Mouse (Mus musculus) intestine, embryonic 15.5 days (tissue): ENCODE measurements around the gene Nans. TPM values are rescaled to one million over a fixed set of nuclear protein-coding genes. Genes with fewer than 3 reads are reported as not detected.
A peak's percentile ranks its signal among the peaks of the same experiment; 100 is the strongest.

Experiments
- ATAC-seq: fragments of 200-750 bp; cut with Nextera tagmentation; 2 replicates; pipeline ENCODE4 v1.8.0; 2017; ENCODE audit warnings: moderate TSS enrichment, moderate library complexity
- H3K27ac ChIP-seq: fragments of 300-500 bp; sonication (generic); 2 replicates; pipeline ENCODE4 v1.5.1; 2015; ENCODE audit warnings: mild to moderate bottlenecking, inconsistent platforms
- H3K27me3 ChIP-seq: fragments of 300-500 bp; sonication (generic); replicated peaks from 2 replicates; pipeline ENCODE4 v1.6.1; 2015; ENCODE audit warnings: inconsistent platforms
- H3K36me3 ChIP-seq: fragments of 300-500 bp; sonication (generic); 2 replicates; pipeline ENCODE4 v1.6.1; 2015; ENCODE audit warnings: inconsistent platforms
- H3K4me1 ChIP-seq: fragments of 300-500 bp; sonication (generic); replicated peaks from 2 replicates; pipeline ENCODE4 v1.6.1; 2015; ENCODE audit warnings: inconsistent platforms
- H3K4me2 ChIP-seq: fragments of 300-500 bp; sonication (generic); replicated peaks from 2 replicates; pipeline ENCODE4 v1.6.1; 2015; ENCODE audit warnings: mild to moderate bottlenecking, inconsistent platforms
- H3K4me3 ChIP-seq: fragments of 300-500 bp; sonication (generic); replicated peaks from 2 replicates; pipeline ENCODE4 v1.5.1; 2015; ENCODE audit warnings: inconsistent platforms
- H3K9ac ChIP-seq: fragments of 300-500 bp; sonication (generic); 2 replicates; pipeline ENCODE4 v1.6.1; 2015; ENCODE audit warnings: inconsistent platforms
- H3K9me3 ChIP-seq: fragments of 300-500 bp; sonication (generic); 2 replicates; pipeline ENCODE4 v1.6.1; 2016; ENCODE audit warnings: inconsistent platforms
- WGBS: fragments of 180-500 bp; shearing (Covaris S2); methylation state at CpG from one replicate; pipeline ENCODE4 v1.1.7; 2015; 5-methylcytosine and 5-hydroxymethylcytosine counted together
- polyA plus RNA-seq: library from polyadenylated mRNA; unstranded; fragments of >200 nt; fragmentation: Nextera tagmentation; extraction: Ambion mirVana; gene quantifications from 2 replicates; pipeline ENCODE4 v1.2.1, GENCODE M21; 2015

Gene Nans
- polyA plus RNA-seq, 1 experiment from 2014 or later = 102 TPM

- Histone ChIP-seq H3K4me1 (peaks cover 7% of the 10 kb centered on the region; the same call in 1 of the 2 replicates), H3K36me3 (peaks cover 16% of the 10 kb centered on the region), H3K4me3 (no peak overlapping the region), H3K9ac (no peak overlapping the region), H3K27ac (no peak overlapping the region), H3K9me3 (no peaks in the 10 kb centered on the region), H3K4me2 (no peak overlapping the region), H3K27me3 (no peaks in the 10 kb centered on the region)
- ATAC-seq = no peak
- WGBS = 95% methylated on average over 6 of the region's 6 CpGs
Measured at GRCm38 (mm10) chr4:46493071-46493470, 4.0 kb downstream of the Nans start.

- peak; percentile 82 for ATAC-seq
- Histone ChIP-seq H3K9me3 (no peaks in the 10 kb centered on the region), H3K27me3 (no peaks in the 10 kb centered on the region), H3K4me3 (no peak overlapping the region), H3K4me1 (peaks cover 3% of the 10 kb centered on the region; the same call in 1 of the 2 replicates), H3K4me2 (0 out of 2 replicates have a peak overlapping the region, but pooled peaks have one; percentile 6), H3K9ac (no peak overlapping the region; the same call in 1 of the 2 replicates), H3K36me3 (peaks cover 30% of the 10 kb centered on the region), H3K27ac (peak overlapping the region; percentile 75)
- 64% methylated on average over 12 of the region's 12 CpGs for WGBS
Measured at GRCm38 (mm10) chr4:46495543-46495942, 6.5 kb downstream of the Nans start.

- no peaks in the 10 kb centered on the region for H3K9me3 ChIP-seq
- ATAC-seq = peak; percentile 64
- H3K27me3 ChIP-seq = no peaks in the 10 kb centered on the region
- no peak overlapping the region for H3K27ac ChIP-seq
- peaks cover 3% of the 10 kb centered on the region; the same call in 1 of the 2 replicates for H3K4me1 ChIP-seq
- peaks cover 42% of the 10 kb centered on the region for H3K36me3 ChIP-seq
- WGBS = 39% methylated on average over 4 of the region's 4 CpGs
- no peak overlapping the region for H3K9ac ChIP-seq
- no peak overlapping the region for H3K4me2 ChIP-seq
- no peak overlapping the region for H3K4me3 ChIP-seq
Measured at GRCm38 (mm10) chr4:46497286-46497892, 8.3 kb downstream of the Nans start.

- peaks cover 3% of the 10 kb centered on the region; the same call in 1 of the 2 replicates for H3K4me1 ChIP-seq
- H3K9ac ChIP-seq = no peak overlapping the region
- peaks cover 38% of the 10 kb centered on the region for H3K36me3 ChIP-seq
- 61% methylated on average over 3 of the region's 3 CpGs for WGBS
- no peaks in the 10 kb centered on the region for H3K9me3 ChIP-seq
- no peak overlapping the region for H3K27ac ChIP-seq
- ATAC-seq = no peak
- no peak overlapping the region for H3K4me3 ChIP-seq
- H3K4me2 ChIP-seq = no peak overlapping the region
- H3K27me3 ChIP-seq = no peaks in the 10 kb centered on the region
Measured at GRCm38 (mm10) chr4:46498511-46498910, 9.5 kb downstream of the Nans start.

- H3K27me3 ChIP-seq = no peaks in the 10 kb centered on the region
- H3K4me2 ChIP-seq = no peak overlapping the region
- WGBS = 16% methylated on average over 4 of the region's 4 CpGs
- H3K4me3 ChIP-seq = no peak overlapping the region
- no peak for ATAC-seq
- peaks cover 33% of the 10 kb centered on the region for H3K36me3 ChIP-seq
- no peak overlapping the region for H3K9ac ChIP-seq
- peaks cover 3% of the 10 kb centered on the region; the same call in 1 of the 2 replicates for H3K4me1 ChIP-seq
- H3K9me3 ChIP-seq = no peaks in the 10 kb centered on the region
- no peak overlapping the region for H3K27ac ChIP-seq
Measured at GRCm38 (mm10) chr4:46498976-46499375, 9.9 kb downstream of the Nans start.

- no peak overlapping the region for H3K27ac ChIP-seq
- H3K36me3 ChIP-seq = peaks cover 31% of the 10 kb centered on the region
- no peak overlapping the region for H3K4me3 ChIP-seq
- no peak for ATAC-seq
- H3K9me3 ChIP-seq = no peaks in the 10 kb centered on the region
- no peak overlapping the region for H3K9ac ChIP-seq
- no peak overlapping the region for H3K4me2 ChIP-seq
- WGBS = 74% methylated on average over 16 of the region's 16 CpGs
- no peaks in the 10 kb centered on the region for H3K27me3 ChIP-seq
- H3K4me1 ChIP-seq = peaks cover 6% of the 10 kb centered on the region
Measured at GRCm38 (mm10) chr4:46502606-46503502, 13.8 kb downstream of the Nans start.

- no peak overlapping the region for H3K4me3 ChIP-seq
- ATAC-seq = no peak
- 73% methylated on average over 3 of the region's 3 CpGs for WGBS
- H3K4me1 ChIP-seq = peaks cover 6% of the 10 kb centered on the region
- no peak overlapping the region for H3K27ac ChIP-seq
- H3K27me3 ChIP-seq = no peaks in the 10 kb centered on the region
- H3K9ac ChIP-seq = no peak overlapping the region
- peaks cover 31% of the 10 kb centered on the region for H3K36me3 ChIP-seq
- H3K9me3 ChIP-seq = no peaks in the 10 kb centered on the region
- no peak overlapping the region for H3K4me2 ChIP-seq
Measured at GRCm38 (mm10) chr4:46503881-46504280, 14.8 kb downstream of the Nans start.

- H3K36me3 ChIP-seq = peaks cover 17% of the 10 kb centered on the region; the same call in 1 of the 2 replicates
- ATAC-seq = no peak
- H3K4me1 ChIP-seq = peaks cover 6% of the 10 kb centered on the region
- no peak overlapping the region for H3K27ac ChIP-seq
- WGBS = 73% methylated on average over 8 of the region's 8 CpGs
- H3K4me2 ChIP-seq = no peak overlapping the region
- H3K9me3 ChIP-seq = no peaks in the 10 kb centered on the region
- H3K9ac ChIP-seq = no peak overlapping the region
- H3K4me3 ChIP-seq = no peak overlapping the region
- H3K27me3 ChIP-seq = no peaks in the 10 kb centered on the region
Measured at GRCm38 (mm10) chr4:46505361-46506057, 16.5 kb downstream of the Nans start.

- under 1% methylated on average over 90 of the region's 94 CpGs for WGBS
- Histone ChIP-seq H3K27ac (peak overlapping the region; percentile 68; the same call in 1 of the 2 replicates), H3K4me2 (peak overlapping the region; percentile 97), H3K9ac (peak overlapping the region; percentile 57), H3K36me3 (0 out of 2 replicates have a peak, but pooled peaks cover 6% of the 10 kb centered on the region), H3K27me3 (no peaks in the 10 kb centered on the region), H3K4me1 (peaks cover 6% of the 10 kb centered on the region), H3K4me3 (peak overlapping the region; percentile 66), H3K9me3 (no peaks in the 10 kb centered on the region)
- ATAC-seq = peak; percentile 97
Measured at GRCm38 (mm10) chr4:46506801-46507610, 18.0 kb downstream of the Nans start.

GRCm38 (mm10) chr4:46507736-46508460, 18.9 kb downstream of the Nans start:
- Histone ChIP-seq H3K9me3 (no peaks in the 10 kb centered on the region), H3K4me3 (peak overlapping the region; percentile 66; the same call in 1 of the 2 replicates), H3K4me2 (peak overlapping the region; percentile 97), H3K9ac (no peak overlapping the region), H3K27me3 (no peaks in the 10 kb centered on the region), H3K4me1 (peaks cover 6% of the 10 kb centered on the region), H3K27ac (no peak overlapping the region), H3K36me3 (no peaks in the 10 kb centered on the region)
- WGBS = 13% methylated on average over 16 of the region's 16 CpGs
- peak; percentile 70 for ATAC-seq

GRCm38 (mm10) chr4:46520491-46520890, 31.4 kb downstream of the Nans start:
- Histone ChIP-seq H3K9ac (no peak overlapping the region), H3K9me3 (no peaks in the 10 kb centered on the region), H3K27ac (no peak overlapping the region), H3K4me2 (no peak overlapping the region), H3K4me3 (no peak overlapping the region), H3K36me3 (no peaks in the 10 kb centered on the region), H3K4me1 (no peaks in the 10 kb centered on the region), H3K27me3 (no peaks in the 10 kb centered on the region)
- 75% methylated on average over 2 of the region's 2 CpGs for WGBS
- ATAC-seq = no peak
